Mouse (Mus musculus) spleen, embryonic (tissue): ENCODE results near the gene Lhfp.

Experiments
- CTCF ChIA-PET: fragments of 350-600 bp; sonication (Branson Sonifier 250); formaldehyde crosslinking; loops from one replicate; lab custom pipeline; 2022; lab: Charles Lee

Gene Lhfp

GRCm38 (mm10) chr3:53310615-53311014 is 269.3 kb downstream of the Lhfp start:
- CTCF ChIA-PET = no interaction called here
